Mouse (Mus musculus) skeletal muscle tissue, adult 2 months (tissue): ENCODE results near the gene Spout1.

Source experiments
- DNase-seq: peaks from one replicate; pipeline ENCODE4 v3.0.0-alpha.2; 2012; ENCODE audit warnings: low read depth, low spot score

The Spout1 gene

GRCm38 (mm10) chr2:30130156-30130555 is 48.1 kb downstream of the Spout1 start:
- no peak for DNase-seq

- peak; percentile 40 for DNase-seq
These were observed 49.5 kb downstream of the Spout1 start for GRCm38 (mm10) chr2:30128789-30129188.

DNA sequence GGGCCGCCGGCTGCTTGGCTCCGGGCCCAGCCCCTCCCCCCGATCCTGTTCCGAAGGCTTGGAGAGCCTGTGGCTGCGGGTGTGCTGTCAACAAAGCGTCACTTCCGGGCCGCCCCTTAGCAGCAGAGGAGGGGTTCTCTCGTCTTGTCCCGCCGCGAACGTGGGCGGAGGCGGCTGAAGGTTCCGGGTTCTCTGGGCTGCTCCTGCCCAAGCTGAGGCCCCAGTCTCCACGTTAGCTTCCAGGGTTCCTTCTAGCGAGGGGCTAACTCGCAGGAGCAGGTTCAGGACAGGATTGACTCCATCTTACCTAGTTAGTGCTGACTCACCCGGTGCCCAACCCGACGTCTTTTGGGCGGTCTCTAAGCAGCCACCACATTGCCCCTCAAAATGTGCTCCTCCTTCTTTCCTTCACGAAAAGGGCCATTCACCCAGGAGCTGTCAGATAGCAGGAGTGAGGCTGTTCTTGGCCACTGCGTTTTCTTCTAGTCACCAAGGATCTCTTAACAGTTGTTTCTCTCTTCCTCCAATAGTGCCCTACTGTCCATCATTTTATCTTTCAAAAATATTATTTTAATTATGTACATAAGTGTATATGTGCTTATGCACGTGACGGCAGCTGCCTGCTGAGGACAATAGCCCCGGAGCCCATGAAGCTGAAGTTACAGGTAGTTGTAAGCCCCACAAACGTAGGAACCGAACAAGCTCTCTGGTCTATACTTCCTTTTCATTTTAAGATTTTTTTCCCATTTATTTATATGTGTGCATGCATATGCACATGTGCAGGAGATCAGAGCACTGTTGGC is 53.6 kb downstream of the Spout1 start, which contains the start of gene Zer1:
Zer1 (minus strand) TSS at position 114 of the 803 bp plus-strand sequence.
- peak; percentile 96 for DNase-seq

DNA sequence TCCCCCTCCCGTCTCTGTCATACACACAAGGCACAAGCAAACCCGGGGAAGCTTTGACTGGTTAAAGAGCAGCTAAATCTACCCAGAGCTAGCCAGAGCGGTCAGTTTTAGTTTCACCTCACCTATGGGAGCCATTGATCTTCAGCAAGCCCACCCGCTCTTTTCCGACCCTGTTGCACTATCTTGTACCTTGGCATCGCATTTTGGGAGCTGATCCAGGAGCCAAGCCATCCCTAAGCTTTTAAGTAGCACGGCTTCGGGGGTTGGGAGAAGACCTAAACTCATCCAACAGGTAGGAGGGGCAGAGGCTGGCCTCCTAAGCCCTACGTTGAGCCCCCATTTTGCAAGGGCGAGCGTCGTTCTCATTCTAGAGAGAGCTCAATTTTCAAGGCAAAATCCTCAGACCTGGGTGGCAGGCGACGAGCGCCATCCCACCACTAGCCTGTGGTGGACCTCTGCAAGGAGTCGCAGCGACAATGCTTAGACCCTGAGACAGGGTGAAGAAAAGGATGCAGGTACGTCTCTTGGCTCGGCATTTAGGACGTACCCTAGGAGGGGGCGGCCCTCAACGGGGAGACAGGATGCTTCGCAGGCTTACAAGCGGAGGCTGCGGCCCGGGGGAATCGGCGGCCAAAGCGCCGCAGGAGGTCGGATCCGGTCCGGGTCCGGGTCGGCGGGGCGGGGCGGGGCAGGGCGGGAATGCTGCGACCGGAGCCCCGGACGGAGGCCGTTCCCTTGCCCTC is 54.4 kb downstream of the Spout1 start:
- no peak for DNase-seq
